Mouse (Mus musculus): Measurements from ENCODE around the gene Fes. TPM values are rescaled to one million over a fixed set of nuclear protein-coding genes. Genes with fewer than 3 reads are reported as not detected.

The Fes gene
- polyA plus RNA-seq, 1 experiment from 2014 or later: 18.3 TPM

GRCm38 (mm10) chr7:80342858-80343257, 44.9 kb downstream of the Fes start, which contains the start of gene Hddc3:
Gene Hddc3 (plus strand): TSS chr7:80343104.
- peak; percentile 7; the same call in 1 of the 2 replicates for ATAC-seq (ENCODE audit: low FRiP score, low TSS enrichment)
- Histone ChIP-seq H3K9me3 (ENCODE audit: low read length) (no peaks in the 10 kb centered on the region), H3K4me2 (replicated peaks; ENCODE audit: low read depth, low read length) (peak within 1 kb of the TSS; percentile 73), H3K4me3 (ENCODE audit: low read length) (peak within 1 kb of the TSS; percentile 66), H3K27me3 (ENCODE audit: insufficient read depth, low read length) (no peaks in the 10 kb centered on the region), H3K27ac (ENCODE audit: low read length) (peak within 1 kb of the TSS; percentile 67; the same call in 1 of the 2 replicates), H3K4me1 (ENCODE audit: insufficient read depth, low read length) (peaks cover 39% of the 10 kb centered on the region), H3K36me3 (ENCODE audit: insufficient read depth, low read length) (peaks cover 3% of the 10 kb centered on the region; the same call in 1 of the 2 replicates), H3K9ac (replicated peaks; ENCODE audit: low read length) (peak within 1 kb of the TSS; percentile 91)
- WGBS: under 1% methylated on average over 25 of the region's 25 CpGs

GRCm38 (mm10) chr7:80341793-80342192, 46.0 kb downstream of the Fes start:
- H3K4me1 ChIP-seq (ENCODE audit: insufficient read depth, low read length): peaks cover 35% of the 10 kb centered on the region
- H3K9me3 ChIP-seq (ENCODE audit: low read length): no peaks in the 10 kb centered on the region
- WGBS: 84% methylated on average over 7 of the region's 7 CpGs
- ATAC-seq (ENCODE audit: low FRiP score, low TSS enrichment): no peak
- no peak overlapping the region for H3K4me3 ChIP-seq (ENCODE audit: low read length)
- H3K27ac ChIP-seq (ENCODE audit: low read length): no peak overlapping the region
- H3K36me3 ChIP-seq (ENCODE audit: insufficient read depth, low read length): peaks cover 4% of the 10 kb centered on the region
- H3K27me3 ChIP-seq (ENCODE audit: insufficient read depth, low read length): no peaks in the 10 kb centered on the region
- H3K4me2 ChIP-seq (replicated peaks; ENCODE audit: low read depth, low read length): no peak overlapping the region
- no peak overlapping the region for H3K9ac ChIP-seq (replicated peaks; ENCODE audit: low read length)

- Histone ChIP-seq H3K4me3 (ENCODE audit: low read length) (peak within 1 kb of the TSS; percentile 80), H3K36me3 (ENCODE audit: insufficient read depth, low read length) (peaks cover 14% of the 10 kb centered on the region), H3K4me1 (ENCODE audit: insufficient read depth, low read length) (peaks cover 32% of the 10 kb centered on the region), H3K4me2 (replicated peaks; ENCODE audit: low read depth, low read length) (peak within 1 kb of the TSS; percentile 85), H3K27me3 (ENCODE audit: insufficient read depth, low read length) (no peaks in the 10 kb centered on the region), H3K9ac (replicated peaks; ENCODE audit: low read length) (peak within 1 kb of the TSS; percentile 82), H3K9me3 (ENCODE audit: low read length) (no peaks in the 10 kb centered on the region), H3K27ac (ENCODE audit: low read length) (peak within 1 kb of the TSS; percentile 90)
- WGBS: under 1% methylated on average over 11 of the region's 11 CpGs
- ATAC-seq (ENCODE audit: low FRiP score, low TSS enrichment): peak; percentile 68
These were observed 47.0 kb downstream of the Fes start, which contains the start of gene Unc45a for GRCm38 (mm10) chr7:80340793-80341192. Gene Unc45a (minus strand): TSS chr7:80341005.

- H3K4me3 ChIP-seq (ENCODE audit: low read length): peak overlapping the region; percentile 80
- H3K36me3 ChIP-seq (ENCODE audit: insufficient read depth, low read length): peaks cover 19% of the 10 kb centered on the region
- H3K9me3 ChIP-seq (ENCODE audit: low read length): no peaks in the 10 kb centered on the region
- H3K4me1 ChIP-seq (ENCODE audit: insufficient read depth, low read length): peaks cover 32% of the 10 kb centered on the region
- peak overlapping the region; percentile 85 for H3K4me2 ChIP-seq (replicated peaks; ENCODE audit: low read depth, low read length)
- H3K9ac ChIP-seq (replicated peaks; ENCODE audit: low read length): peak overlapping the region; percentile 82
- under 1% methylated on average over 45 of the region's 45 CpGs for WGBS
- ATAC-seq (ENCODE audit: low FRiP score, low TSS enrichment): peak; percentile 98
- H3K27ac ChIP-seq (ENCODE audit: low read length): peak overlapping the region; percentile 90
- no peaks in the 10 kb centered on the region for H3K27me3 ChIP-seq (ENCODE audit: insufficient read depth, low read length)
These were observed 47.7 kb downstream of the Fes start for GRCm38 (mm10) chr7:80339793-80340628.

- H3K27ac ChIP-seq (ENCODE audit: low read length): 0 out of 2 replicates have a peak overlapping the region, but pooled peaks have one; percentile 11
These were observed 48.4 kb downstream of the Fes start for GRCm38 (mm10) chr7:80339371-80339770.

GRCm38 (mm10) chr7:80336932-80337331, 50.8 kb downstream of the Fes start:
- no peak overlapping the region for H3K9ac ChIP-seq (replicated peaks; ENCODE audit: low read length)
- no peak overlapping the region for H3K4me2 ChIP-seq (replicated peaks; ENCODE audit: low read depth, low read length)
- 0 out of 2 replicates have a peak, but pooled peaks cover 5% of the 10 kb centered on the region for H3K9me3 ChIP-seq (ENCODE audit: low read length)
- no peak overlapping the region for H3K27ac ChIP-seq (ENCODE audit: low read length)
- H3K27me3 ChIP-seq (ENCODE audit: insufficient read depth, low read length): no peaks in the 10 kb centered on the region
- H3K36me3 ChIP-seq (ENCODE audit: insufficient read depth, low read length): peaks cover 48% of the 10 kb centered on the region
- peaks cover 22% of the 10 kb centered on the region for H3K4me1 ChIP-seq (ENCODE audit: insufficient read depth, low read length)
- no peak for ATAC-seq (ENCODE audit: low FRiP score, low TSS enrichment)
- H3K4me3 ChIP-seq (ENCODE audit: low read length): no peak overlapping the region
- 92% methylated on average over 3 of the region's 3 CpGs for WGBS

More at GRCm38 (mm10) chr7:80339371-80339770, 48.4 kb downstream of the Fes start:
- WGBS: 6% methylated on average over 16 of the region's 17 CpGs
- H3K9me3 ChIP-seq (ENCODE audit: low read length): no peaks in the 10 kb centered on the region
- ATAC-seq (ENCODE audit: low FRiP score, low TSS enrichment): no peak
- peak overlapping the region; percentile 80 for H3K4me3 ChIP-seq (ENCODE audit: low read length)
- H3K9ac ChIP-seq (replicated peaks; ENCODE audit: low read length): peak overlapping the region; percentile 82
- peaks cover 32% of the 10 kb centered on the region for H3K4me1 ChIP-seq (ENCODE audit: insufficient read depth, low read length)
- H3K27me3 ChIP-seq (ENCODE audit: insufficient read depth, low read length): no peaks in the 10 kb centered on the region
- peak overlapping the region; percentile 85 for H3K4me2 ChIP-seq (replicated peaks; ENCODE audit: low read depth, low read length)
- peaks cover 25% of the 10 kb centered on the region for H3K36me3 ChIP-seq (ENCODE audit: insufficient read depth, low read length)

GRCm38 (mm10) chr7:80334848-80335247, 52.9 kb downstream of the Fes start:
- Histone ChIP-seq H3K9ac (replicated peaks; ENCODE audit: low read length) (no peak overlapping the region), H3K4me2 (replicated peaks; ENCODE audit: low read depth, low read length) (no peak overlapping the region), H3K36me3 (ENCODE audit: insufficient read depth, low read length) (peaks cover 69% of the 10 kb centered on the region), H3K27ac (ENCODE audit: low read length) (no peak overlapping the region), H3K9me3 (ENCODE audit: low read length) (0 out of 2 replicates have a peak, but pooled peaks cover 5% of the 10 kb centered on the region), H3K4me1 (ENCODE audit: insufficient read depth, low read length) (peaks cover 13% of the 10 kb centered on the region), H3K27me3 (ENCODE audit: insufficient read depth, low read length) (no peaks in the 10 kb centered on the region), H3K4me3 (ENCODE audit: low read length) (no peak overlapping the region)
- no peak for ATAC-seq (ENCODE audit: low FRiP score, low TSS enrichment)
- WGBS: 84% methylated on average over 4 of the region's 4 CpGs

- Histone ChIP-seq H3K4me1 (ENCODE audit: insufficient read depth, low read length) (no peaks in the 10 kb centered on the region), H3K4me3 (ENCODE audit: low read length) (no peak overlapping the region), H3K9me3 (ENCODE audit: low read length) (0 out of 2 replicates have a peak, but pooled peaks cover 5% of the 10 kb centered on the region), H3K36me3 (ENCODE audit: insufficient read depth, low read length) (peaks cover 91% of the 10 kb centered on the region), H3K27me3 (ENCODE audit: insufficient read depth, low read length) (no peaks in the 10 kb centered on the region), H3K4me2 (replicated peaks; ENCODE audit: low read depth, low read length) (no peak overlapping the region), H3K27ac (ENCODE audit: low read length) (no peak overlapping the region), H3K9ac (replicated peaks; ENCODE audit: low read length) (no peak overlapping the region)
- ATAC-seq (ENCODE audit: low FRiP score, low TSS enrichment): no peak
- WGBS: 91% methylated on average over 19 of the region's 19 CpGs
These were observed 56.3 kb downstream of the Fes start for GRCm38 (mm10) chr7:80331433-80331832.

- 90% methylated on average over 8 of the region's 8 CpGs for WGBS
- ATAC-seq (ENCODE audit: low FRiP score, low TSS enrichment): no peak
- Histone ChIP-seq H3K27ac (ENCODE audit: low read length) (no peak overlapping the region), H3K36me3 (ENCODE audit: insufficient read depth, low read length) (peaks cover 91% of the 10 kb centered on the region), H3K9ac (replicated peaks; ENCODE audit: low read length) (no peak overlapping the region), H3K4me1 (ENCODE audit: insufficient read depth, low read length) (peaks cover under 1% of the 10 kb centered on the region), H3K9me3 (ENCODE audit: low read length) (0 out of 2 replicates have a peak, but pooled peaks cover 5% of the 10 kb centered on the region), H3K4me3 (ENCODE audit: low read length) (no peak overlapping the region), H3K27me3 (ENCODE audit: insufficient read depth, low read length) (no peaks in the 10 kb centered on the region), H3K4me2 (replicated peaks; ENCODE audit: low read depth, low read length) (no peak overlapping the region)
These were observed 57.5 kb downstream of the Fes start for GRCm38 (mm10) chr7:80330278-80330677.
